Mouse (Mus musculus): ENCODE measurements at regions not wholly inside any gene's neighbourhood (a gene's known extent, or its start where the extent isn't known, plus 50 kb on each side); places are given as distances from the start of the nearest gene placed in this dataset.

DNA sequence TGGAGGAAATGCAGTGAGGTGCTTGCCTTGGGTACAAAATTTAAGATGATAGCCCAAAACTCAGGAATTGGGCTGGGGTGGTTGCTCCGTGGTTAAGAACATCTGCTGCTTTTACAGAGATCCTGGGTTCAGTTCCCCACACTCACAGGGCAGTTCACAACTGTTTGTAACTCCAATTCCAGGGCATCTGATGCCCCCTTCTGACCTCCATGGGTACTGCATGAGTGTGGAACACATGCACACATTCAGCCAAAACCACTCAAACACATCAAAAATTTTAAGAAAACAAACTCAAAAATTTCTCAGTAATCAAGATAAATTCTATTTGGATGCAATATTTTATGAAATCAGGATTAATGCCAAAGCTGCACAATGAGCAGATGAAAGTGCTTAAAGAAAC lies 157.8 kb upstream of the H2al1a start:
- TF ChIP-seq CTCF (IDR thresholded peaks at IDR 0.05; ENCODE audit: low read depth): peak; percentile 45
- no peak for TF ChIP-seq EP300 (IDR thresholded peaks at IDR 0.05; ENCODE audit: low read depth)

Data from liver, postnatal 0 days (tissue).